Mouse (Mus musculus) forebrain, embryonic 13.5 days (tissue): ENCODE results near the gene Olfr736. TPM values are rescaled to one million over a fixed set of nuclear protein-coding genes. Genes with fewer than 3 reads are reported as not detected.

ENCODE experiments used
- ATAC-seq: fragments of 200-750 bp; cut with Nextera tagmentation; 2 replicates; pipeline ENCODE4 v1.8.0; 2017
- H3K27ac ChIP-seq: fragments of 300-500 bp; sonication (generic); 2 replicates; pipeline ENCODE4 v1.5.1; 2015; ENCODE audit warnings: inconsistent platforms, mild to moderate bottlenecking, moderate library complexity
- H3K27me3 ChIP-seq: fragments of 300-500 bp; sonication (generic); 2 replicates; pipeline ENCODE4 v1.6.1; 2015; ENCODE audit warnings: mild to moderate bottlenecking, inconsistent platforms
- H3K36me3 ChIP-seq: fragments of 300-500 bp; sonication (generic); 2 replicates; pipeline ENCODE4 v1.6.1; 2015; ENCODE audit warnings: mild to moderate bottlenecking, inconsistent platforms; ENCODE audit not compliant: poor library complexity, severe bottlenecking
- H3K4me1 ChIP-seq: fragments of 300-500 bp; sonication (generic); 2 replicates; pipeline ENCODE4 v1.6.1; 2015; ENCODE audit warnings: inconsistent platforms
- H3K4me2 ChIP-seq: fragments of 300-500 bp; sonication (generic); 2 replicates; pipeline ENCODE4 v1.6.1; 2015; ENCODE audit warnings: inconsistent platforms, mild to moderate bottlenecking, moderate library complexity
- H3K4me3 ChIP-seq: fragments of 300-500 bp; sonication (generic); 2 replicates; pipeline ENCODE4 v1.5.1; 2015; ENCODE audit warnings: mild to moderate bottlenecking, inconsistent platforms
- H3K9ac ChIP-seq: fragments of 300-500 bp; sonication (generic); 2 replicates; pipeline ENCODE4 v1.6.1; 2015; ENCODE audit warnings: mild to moderate bottlenecking, inconsistent platforms
- H3K9me3 ChIP-seq: fragments of 300-500 bp; sonication (generic); replicated peaks from 2 replicates; pipeline ENCODE4 v1.6.1; 2016; ENCODE audit warnings: inconsistent platforms
- WGBS: fragments of 180-500 bp; shearing (Covaris S2); methylation state at CpG from one replicate; pipeline ENCODE4 v1.1.7; 2015; 5-methylcytosine and 5-hydroxymethylcytosine counted together
- polyA plus RNA-seq: library from polyadenylated mRNA; unstranded; fragments of >200 nt; fragmentation: Nextera tagmentation; extraction: Ambion mirVana; gene quantifications from 2 replicates; pipeline ENCODE4 v1.2.1, GENCODE M21; 2015

Gene Olfr736
- polyA plus RNA-seq = not detected in 2 replicates

DNA sequence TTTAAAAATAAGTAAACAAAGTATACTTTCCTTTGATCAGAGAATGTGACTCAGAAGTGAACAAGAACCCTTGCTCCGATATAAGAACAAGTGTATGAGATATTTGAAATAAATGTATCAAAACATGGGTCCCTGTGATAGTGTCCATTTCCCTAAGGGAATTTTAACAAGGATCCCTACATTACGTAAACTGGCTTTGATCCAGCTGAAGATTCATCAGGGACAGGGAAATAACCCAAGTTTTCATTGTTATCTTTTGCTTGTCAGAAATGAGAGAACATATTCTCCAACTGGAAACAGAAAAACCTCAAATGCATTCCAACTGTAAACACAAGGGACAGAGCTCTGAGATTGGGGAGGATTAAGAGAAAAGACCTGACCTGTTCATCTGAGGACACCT lies at the start of gene Olfr736:
TSS of gene Olfr736 (plus strand) at position 301 of the 400 bp plus-strand sequence.
- H3K4me2 ChIP-seq = no peak within 1 kb of the TSS
- no peaks in the 10 kb centered on the region for H3K27me3 ChIP-seq
- no peak for ATAC-seq
- H3K4me3 ChIP-seq = no peak within 1 kb of the TSS
- H3K4me1 ChIP-seq = no peaks in the 10 kb centered on the region
- WGBS = 87% methylated on average over 2 of the region's 2 CpGs
- H3K36me3 ChIP-seq = no peaks in the 10 kb centered on the region
- H3K27ac ChIP-seq = no peak within 1 kb of the TSS
- no peaks in the 10 kb centered on the region for H3K9me3 ChIP-seq
- H3K9ac ChIP-seq = no peak within 1 kb of the TSS

DNA sequence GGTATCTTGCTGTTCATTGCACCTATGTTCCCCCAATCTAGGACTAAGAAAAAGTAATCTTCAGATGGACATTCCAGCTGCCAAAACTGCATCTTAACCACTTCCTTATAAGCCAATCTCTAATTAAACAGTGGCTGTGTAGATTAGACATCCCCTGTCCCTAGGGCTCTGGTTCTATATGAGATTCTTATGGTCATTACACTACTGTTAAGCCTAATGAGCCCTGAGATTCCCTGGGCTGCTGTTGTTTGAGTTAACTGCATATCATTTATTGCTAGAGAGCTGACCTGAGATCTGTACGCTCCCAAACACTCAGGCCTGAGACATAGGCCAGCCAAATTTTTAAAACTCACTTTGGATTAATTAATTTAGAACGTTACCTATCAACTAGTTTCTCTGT lies 32.2 kb upstream of the Olfr736 start, which contains the start of gene Olfr735:
TSS of gene Olfr735 (minus strand) at position 77 of the 400 bp plus-strand sequence.
- H3K36me3 ChIP-seq = no peaks in the 10 kb centered on the region
- H3K4me3 ChIP-seq = no peak within 1 kb of the TSS
- ATAC-seq = no peak
- H3K9me3 ChIP-seq = no peaks in the 10 kb centered on the region; the same call in 1 of the 2 replicates
- H3K27me3 ChIP-seq = no peaks in the 10 kb centered on the region
- no peak within 1 kb of the TSS for H3K27ac ChIP-seq
- 84% methylated on average over 2 of the region's 2 CpGs for WGBS
- no peaks in the 10 kb centered on the region for H3K4me1 ChIP-seq
- H3K9ac ChIP-seq = no peak within 1 kb of the TSS
- no peak within 1 kb of the TSS for H3K4me2 ChIP-seq

GRCm38 (mm10) chr14:50352438-50352837 lies 28.5 kb upstream of the Olfr736 start:
- 0 out of 2 replicates have a peak, but pooled peaks cover 3% of the 10 kb centered on the region for H3K9me3 ChIP-seq
- H3K4me1 ChIP-seq = no peaks in the 10 kb centered on the region
- no peak overlapping the region for H3K9ac ChIP-seq
- ATAC-seq = no peak
- no peaks in the 10 kb centered on the region for H3K36me3 ChIP-seq
- H3K27ac ChIP-seq = no peak overlapping the region
- H3K4me3 ChIP-seq = no peak overlapping the region
- no peaks in the 10 kb centered on the region for H3K27me3 ChIP-seq
- WGBS = 29% methylated on average over 3 of the region's 3 CpGs
- no peak overlapping the region for H3K4me2 ChIP-seq

DNA sequence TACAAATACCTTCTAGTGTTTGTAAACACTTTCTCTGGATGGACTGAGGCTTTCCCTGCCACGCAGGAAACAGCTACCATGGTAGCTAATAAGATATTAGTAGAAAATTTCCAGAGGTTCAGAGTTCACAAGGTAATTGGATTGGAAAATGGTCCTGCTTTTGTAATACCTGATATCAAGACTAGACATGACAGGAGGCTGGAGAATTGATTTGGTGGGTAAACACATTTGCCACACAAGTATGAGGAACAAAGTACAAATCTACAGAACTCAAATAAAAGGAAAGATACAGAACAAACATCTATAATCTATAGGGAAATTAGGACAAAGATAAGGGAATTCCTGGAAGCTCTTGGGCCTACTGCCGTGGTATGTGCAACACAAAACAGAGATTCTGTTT lies 24.2 kb upstream of the Olfr736 start:
- Histone ChIP-seq H3K4me1 (no peaks in the 10 kb centered on the region), H3K9ac (no peak overlapping the region), H3K27me3 (no peaks in the 10 kb centered on the region), H3K4me2 (no peak overlapping the region), H3K36me3 (no peaks in the 10 kb centered on the region), H3K4me3 (no peak overlapping the region), H3K9me3 (0 out of 2 replicates have a peak, but pooled peaks cover 3% of the 10 kb centered on the region), H3K27ac (no peak overlapping the region)
- no peak for ATAC-seq
- 87% methylated on average over 2 of the region's 2 CpGs for WGBS

GRCm38 (mm10) chr14:50357593-50357992 lies 23.4 kb upstream of the Olfr736 start, which contains the start of gene Tlr11:
Tlr11 (plus strand) TSS chr14:50357914.
- Histone ChIP-seq H3K4me1 (no peaks in the 10 kb centered on the region), H3K4me2 (no peak within 1 kb of the TSS), H3K9ac (no peak within 1 kb of the TSS), H3K9me3 (0 out of 2 replicates have a peak, but pooled peaks cover 3% of the 10 kb centered on the region), H3K36me3 (no peaks in the 10 kb centered on the region), H3K4me3 (no peak within 1 kb of the TSS), H3K27ac (no peak within 1 kb of the TSS), H3K27me3 (no peaks in the 10 kb centered on the region)
- ATAC-seq = no peak
- 85% methylated on average over 2 of the region's 2 CpGs for WGBS

DNA sequence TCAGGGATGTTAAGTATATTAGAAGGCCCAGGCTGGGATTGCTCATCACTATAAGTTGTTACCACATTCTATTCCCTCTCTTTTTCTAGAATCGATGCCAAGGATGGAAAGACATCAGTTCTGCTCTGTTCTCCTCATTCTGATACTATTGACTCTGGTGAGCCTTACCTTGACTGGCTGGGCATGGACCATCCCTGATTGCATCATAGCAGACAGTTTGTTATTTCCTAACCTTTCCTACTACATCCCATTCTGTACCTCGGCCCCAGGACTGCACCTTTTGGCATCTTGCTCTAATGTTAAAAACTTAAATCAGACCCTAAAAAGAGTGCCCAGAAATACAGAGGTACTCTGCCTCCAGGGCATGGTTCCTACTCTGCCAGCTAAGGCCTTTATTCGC lies 20.5 kb upstream of the Olfr736 start:
- Histone ChIP-seq H3K4me3 (no peak overlapping the region), H3K4me1 (no peaks in the 10 kb centered on the region), H3K9ac (no peak overlapping the region), H3K36me3 (no peaks in the 10 kb centered on the region), H3K27me3 (no peaks in the 10 kb centered on the region), H3K4me2 (no peak overlapping the region), H3K9me3 (0 out of 2 replicates have a peak, but pooled peaks cover 3% of the 10 kb centered on the region), H3K27ac (no peak overlapping the region)
- 90% methylated on average over 3 of the region's 3 CpGs for WGBS
- no peak for ATAC-seq

- H3K4me2 ChIP-seq = no peak overlapping the region
- no peak overlapping the region for H3K27ac ChIP-seq
- ATAC-seq = no peak
- no peaks in the 10 kb centered on the region for H3K36me3 ChIP-seq
- no peak overlapping the region for H3K9ac ChIP-seq
- no peaks in the 10 kb centered on the region for H3K9me3 ChIP-seq
- 90% methylated on average over 2 of the region's 2 CpGs for WGBS
- H3K4me1 ChIP-seq = no peaks in the 10 kb centered on the region
- H3K4me3 ChIP-seq = no peak overlapping the region
- no peaks in the 10 kb centered on the region for H3K27me3 ChIP-seq
Measured at GRCm38 (mm10) chr14:50363561-50363960, 17.4 kb upstream of the Olfr736 start.

DNA sequence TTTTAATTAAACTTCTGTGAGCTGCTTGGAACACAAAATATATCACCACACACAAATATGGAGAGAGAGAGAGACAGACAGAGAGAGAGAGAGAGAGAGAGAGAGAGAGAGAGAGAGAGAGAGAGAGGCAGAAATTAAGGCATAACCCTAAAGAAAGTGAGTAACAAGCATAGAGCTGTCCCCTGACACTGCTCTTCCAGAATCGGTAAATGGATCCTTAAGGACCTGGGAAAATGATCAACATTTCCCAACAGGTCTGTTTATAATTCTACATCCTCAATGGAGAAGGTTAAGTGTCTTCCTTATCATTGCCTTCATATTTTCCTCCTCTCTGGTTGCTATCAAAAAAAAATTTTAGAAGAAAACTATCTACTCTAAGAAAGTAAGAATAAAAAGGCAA lies 26.3 kb downstream of the Olfr736 start, which contains the start of gene Olfr738:
TSS of gene Olfr738 (plus strand) at position 301 of the 400 bp plus-strand sequence.
- WGBS = 86% methylated on average over 1 of the region's 1 CpGs
- Histone ChIP-seq H3K9me3 (no peaks in the 10 kb centered on the region), H3K4me3 (no peak within 1 kb of the TSS), H3K4me2 (no peak within 1 kb of the TSS), H3K27me3 (no peaks in the 10 kb centered on the region), H3K9ac (no peak within 1 kb of the TSS), H3K27ac (no peak within 1 kb of the TSS), H3K4me1 (no peaks in the 10 kb centered on the region), H3K36me3 (no peaks in the 10 kb centered on the region)
- ATAC-seq = no peak

DNA sequence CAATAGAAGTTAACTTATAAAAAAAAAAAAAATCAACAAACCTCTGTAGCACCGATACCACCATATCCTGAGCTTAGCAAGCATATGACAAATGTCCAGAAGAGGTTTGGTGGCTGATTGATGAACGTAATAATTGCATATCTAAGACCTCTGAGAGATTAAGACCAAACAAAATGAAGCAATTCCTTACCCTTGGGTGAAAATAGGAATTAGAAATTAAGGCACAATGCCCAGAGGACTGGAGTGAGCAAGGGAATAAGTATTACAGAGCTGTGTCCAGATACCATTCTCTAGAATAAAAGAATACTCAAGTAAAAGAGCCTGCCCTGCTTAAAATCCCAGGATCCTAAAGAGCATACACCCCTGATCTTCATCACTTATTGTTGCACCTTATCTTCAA lies 37.4 kb downstream of the Olfr736 start, which contains the start of gene Olfr739:
TSS of gene Olfr739 (plus strand) at position 301 of the 400 bp plus-strand sequence.
- Histone ChIP-seq H3K27ac (no peak within 1 kb of the TSS), H3K4me2 (no peak within 1 kb of the TSS), H3K9ac (no peak within 1 kb of the TSS), H3K27me3 (no peaks in the 10 kb centered on the region), H3K4me3 (no peak within 1 kb of the TSS), H3K4me1 (no peaks in the 10 kb centered on the region), H3K36me3 (no peaks in the 10 kb centered on the region), H3K9me3 (no peaks in the 10 kb centered on the region)
- WGBS = 74% methylated on average over 2 of the region's 2 CpGs
- ATAC-seq = no peak

Other genes with a start within 250 kb of the Olfr736 start
- not detected in 2 replicates for gene Olfr728, start 238.5 kb upstream of the Olfr736 start, polyA plus RNA-seq
- gene Olfr729, start 228.3 kb upstream of the Olfr736 start, polyA plus RNA-seq = not detected in 2 replicates
- gene Olfr730, start 193.0 kb upstream of the Olfr736 start, polyA plus RNA-seq = not detected in 2 replicates
- gene Olfr731, start 139.3 kb upstream of the Olfr736 start, polyA plus RNA-seq = not detected in 2 replicates
- gene Olfr732, start 97.0 kb upstream of the Olfr736 start, polyA plus RNA-seq = not detected in 2 replicates
- not detected in 2 replicates for gene Olfr733, start 79.6 kb upstream of the Olfr736 start, polyA plus RNA-seq
- not detected in 2 replicates for gene Olfr734, start 54.4 kb upstream of the Olfr736 start, polyA plus RNA-seq
- gene Olfr735, start 32.3 kb upstream of the Olfr736 start, polyA plus RNA-seq = not detected in 2 replicates
- gene Tlr11, start 23.2 kb upstream of the Olfr736 start, polyA plus RNA-seq = not detected in 2 replicates
- gene Olfr738, start 26.4 kb downstream of the Olfr736 start, polyA plus RNA-seq = not detected in 2 replicates
- not detected in 2 replicates for gene Olfr739, start 37.5 kb downstream of the Olfr736 start, polyA plus RNA-seq
- gene Olfr740, start 64.4 kb downstream of the Olfr736 start, polyA plus RNA-seq = not detected in 2 replicates
- gene Olfr741, start 91.6 kb downstream of the Olfr736 start, polyA plus RNA-seq = not detected in 2 replicates
- not detected in 2 replicates for gene Olfr742, start 122.4 kb downstream of the Olfr736 start, polyA plus RNA-seq
- gene Olfr743, start 140.7 kb downstream of the Olfr736 start, polyA plus RNA-seq = not detected in 2 replicates
- not detected in 2 replicates for gene Olfr744, start 233.7 kb downstream of the Olfr736 start, polyA plus RNA-seq